Mouse (Mus musculus): ENCODE measurements around the gene Epm2a.

DNA sequence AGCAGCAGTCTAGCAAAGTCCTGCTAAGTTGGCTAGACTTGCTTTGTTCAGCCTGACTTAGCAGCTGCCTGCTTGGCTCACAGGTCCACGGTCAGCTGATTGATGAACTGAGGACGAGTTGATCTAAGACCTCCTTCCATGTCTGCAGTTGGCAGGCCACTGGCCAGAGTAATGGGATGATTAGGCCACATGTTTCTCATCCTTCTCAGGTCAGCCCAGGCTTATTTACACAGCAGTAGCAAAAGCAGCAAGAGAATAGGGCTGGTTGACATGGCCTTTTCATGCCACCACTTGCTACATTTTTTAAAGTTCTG lies 37.2 kb upstream of the Epm2a start:
- TF ChIP-seq CTCF (IDR thresholded peaks at IDR 0.05; ENCODE audit: extremely low read depth, insufficient read depth, low read length) (no peak), POLR2A (IDR thresholded peaks at IDR 0.05; ENCODE audit: extremely low read depth, insufficient read depth, low read length) (no peak)

All from cortical plate, adult 2 months (tissue).